Mouse (Mus musculus) forelimb bud, embryonic 11.5 days (tissue): ENCODE data around the gene Itsn1.

Experiments
- DNase-seq: peaks from one replicate; pipeline ENCODE4 v3.0.0-alpha.2; 2012; ENCODE audit warnings: low read depth, low spot score

Gene Itsn1

DNA sequence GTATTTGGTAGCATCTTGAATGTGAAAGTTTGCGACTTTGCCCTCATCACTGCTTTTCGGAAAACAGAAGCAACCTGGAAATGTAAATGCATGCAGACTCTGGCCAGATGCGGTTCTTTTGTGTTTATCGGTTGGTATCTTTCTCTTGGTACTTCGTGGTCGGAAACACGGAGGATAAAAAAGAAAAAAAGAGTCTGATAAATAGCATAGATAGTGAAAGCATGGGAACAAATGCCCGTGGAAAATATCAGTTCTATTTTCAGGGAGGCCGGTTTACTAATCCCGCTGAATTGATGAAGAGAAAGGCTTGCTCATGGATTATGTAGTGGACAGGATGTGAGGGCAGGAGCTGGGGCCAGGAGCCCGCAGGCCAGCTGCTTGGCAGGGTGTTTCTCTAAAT, 1.4 kb downstream of the Itsn1 start:
- DNase-seq: no peak

GRCm38 (mm10) chr16:91732816-91733215, 3.7 kb downstream of the Itsn1 start:
- no peak for DNase-seq

GRCm38 (mm10) chr16:91734771-91735170, 5.7 kb downstream of the Itsn1 start:
- no peak for DNase-seq

GRCm38 (mm10) chr16:91736046-91736816, 7.2 kb downstream of the Itsn1 start:
- DNase-seq: no peak

DNA sequence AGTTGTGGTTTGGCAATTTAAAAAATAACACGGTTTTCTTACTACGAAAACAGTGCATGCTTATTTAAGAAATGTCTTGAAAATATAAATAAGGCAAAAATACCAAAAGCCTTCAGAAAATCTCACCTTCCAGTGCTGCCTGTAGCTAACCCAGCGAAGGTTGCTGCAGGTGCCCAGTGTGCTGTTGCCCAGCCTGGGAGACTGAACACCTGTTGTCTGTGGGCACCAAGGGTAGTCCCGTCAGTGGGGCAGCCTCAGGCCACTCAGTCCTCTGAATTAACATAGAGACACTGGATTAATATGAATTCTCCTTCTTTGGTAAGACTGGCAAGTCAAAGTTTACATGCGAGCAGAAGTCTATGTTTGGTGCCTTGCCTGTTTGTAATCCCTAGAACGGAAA, 9.4 kb downstream of the Itsn1 start:
- no peak for DNase-seq

- no peak for DNase-seq
Measured at GRCm38 (mm10) chr16:91740184-91740917, 11.3 kb downstream of the Itsn1 start.

- DNase-seq: no peak
Measured at GRCm38 (mm10) chr16:91740918-91741255, 11.8 kb downstream of the Itsn1 start.

DNA sequence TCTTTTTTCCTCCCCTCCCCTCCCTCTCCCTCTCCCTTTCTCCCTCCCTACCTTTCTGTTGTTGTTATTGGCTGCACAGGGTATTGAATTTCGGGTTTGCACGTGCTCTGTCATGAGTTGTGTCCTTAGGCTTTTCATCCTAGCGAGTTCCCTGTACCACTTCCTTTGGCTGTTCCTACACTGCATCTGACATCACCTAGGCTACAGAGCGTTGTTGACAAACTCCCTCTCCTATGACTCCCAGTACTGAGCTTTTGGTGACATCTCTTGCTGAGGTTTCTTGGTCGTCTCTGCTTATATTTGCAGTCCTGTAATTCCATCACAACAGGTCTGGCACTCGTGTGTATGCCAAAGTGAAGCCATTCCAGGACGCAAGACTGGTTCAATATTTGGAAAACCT, 14.0 kb downstream of the Itsn1 start:
- DNase-seq: no peak

- DNase-seq: peak; percentile 91
Measured at GRCm38 (mm10) chr16:91746101-91746950, 17.2 kb downstream of the Itsn1 start.

DNA sequence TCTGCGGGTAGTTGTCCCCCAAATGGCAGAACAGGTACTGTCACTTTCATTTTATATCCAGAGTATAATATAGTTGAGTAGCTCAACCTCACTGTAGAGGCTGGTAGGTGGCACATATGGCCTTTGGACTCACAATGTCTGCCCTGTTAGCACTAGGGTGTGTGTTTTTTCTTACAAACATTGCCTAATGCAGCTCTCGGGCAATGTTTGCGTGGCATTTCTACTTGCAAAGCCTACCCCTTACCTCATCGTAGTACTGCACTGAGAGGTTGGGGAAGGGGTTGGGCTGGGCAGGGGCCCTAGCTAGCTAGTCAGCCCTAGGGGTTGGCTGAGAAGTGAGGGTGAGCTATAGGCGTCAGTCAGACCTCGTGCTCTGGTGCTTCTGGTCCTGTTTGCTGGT, 18.5 kb downstream of the Itsn1 start:
- no peak for DNase-seq

DNA sequence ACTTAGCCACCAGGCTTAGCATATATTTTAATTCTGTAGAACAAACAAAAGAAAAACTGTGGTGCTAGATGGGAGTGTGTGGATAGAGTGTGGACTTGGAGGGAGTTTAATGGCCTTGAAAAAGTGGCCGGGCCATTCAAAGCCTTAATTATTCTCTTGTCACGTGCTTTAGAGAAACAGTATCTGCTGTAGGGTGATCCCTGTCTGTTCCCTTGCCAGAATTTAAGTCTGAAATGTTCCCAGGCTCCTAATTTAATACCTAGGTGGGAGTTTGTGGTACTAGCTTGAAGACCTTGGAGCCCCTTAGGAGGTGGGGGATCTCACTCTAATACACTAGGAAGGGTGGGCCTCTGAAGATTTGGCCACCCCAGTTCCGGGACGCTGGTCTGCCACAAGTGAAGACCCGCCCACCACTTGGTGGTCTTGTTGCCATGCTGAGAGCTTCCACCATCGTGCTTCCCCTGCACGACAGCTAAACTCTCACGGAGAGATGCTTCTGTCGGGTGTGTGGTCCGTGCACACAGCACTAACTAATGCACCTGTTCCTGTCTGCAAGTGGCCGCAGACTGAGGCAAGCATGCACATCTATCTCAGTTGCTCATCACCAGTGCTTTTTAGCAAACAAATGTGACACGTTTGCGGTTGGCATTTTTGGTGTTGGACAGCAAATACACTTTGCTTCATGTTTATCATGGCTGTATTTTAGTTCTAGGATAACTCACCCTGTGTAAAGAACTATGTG, 22.7 kb downstream of the Itsn1 start:
- DNase-seq: no peak

- no peak for DNase-seq
Measured at GRCm38 (mm10) chr16:91753611-91754010, 24.5 kb downstream of the Itsn1 start.

DNA sequence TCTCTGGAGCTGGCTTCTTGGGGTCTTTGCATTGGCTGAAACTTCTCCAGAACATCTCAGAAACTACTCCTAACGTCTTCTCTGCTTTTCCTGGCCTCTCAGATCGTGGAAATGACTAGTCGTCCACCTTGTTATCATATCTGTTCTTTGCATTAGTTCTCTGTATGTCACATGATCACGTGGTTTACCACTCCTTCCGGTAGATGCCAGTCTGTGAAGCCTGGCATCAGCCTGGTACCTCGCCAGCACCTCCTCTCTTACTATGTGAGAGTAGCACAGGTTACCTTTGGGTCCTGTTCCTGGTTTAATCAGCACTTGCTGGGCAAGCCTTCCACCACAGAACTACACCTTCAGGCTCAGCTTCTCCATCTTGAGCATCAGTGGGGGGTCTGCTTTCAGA, 25.9 kb downstream of the Itsn1 start:
- no peak for DNase-seq

DNA sequence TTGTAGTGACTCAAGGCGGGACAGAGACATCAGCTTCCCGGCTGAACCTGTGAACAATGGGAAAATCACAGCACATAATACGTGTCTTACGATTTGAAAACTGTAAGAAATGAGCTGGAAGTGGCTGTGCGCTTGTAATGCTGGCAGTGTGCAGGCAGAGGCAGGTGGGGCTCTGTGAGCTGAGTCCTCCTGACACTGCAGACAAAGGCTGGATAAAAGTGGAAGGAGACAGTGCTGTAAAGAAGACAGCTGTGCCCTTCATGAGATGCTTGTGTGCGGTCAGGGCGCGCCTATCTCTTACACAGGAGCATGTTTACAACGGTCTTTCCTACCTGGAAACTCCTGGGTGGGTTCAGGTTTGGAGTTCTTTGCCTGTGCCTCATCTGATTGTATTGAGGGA, 32.1 kb downstream of the Itsn1 start:
- no peak for DNase-seq

- no peak for DNase-seq
Measured at GRCm38 (mm10) chr16:91761761-91762160, 32.7 kb downstream of the Itsn1 start.

DNA sequence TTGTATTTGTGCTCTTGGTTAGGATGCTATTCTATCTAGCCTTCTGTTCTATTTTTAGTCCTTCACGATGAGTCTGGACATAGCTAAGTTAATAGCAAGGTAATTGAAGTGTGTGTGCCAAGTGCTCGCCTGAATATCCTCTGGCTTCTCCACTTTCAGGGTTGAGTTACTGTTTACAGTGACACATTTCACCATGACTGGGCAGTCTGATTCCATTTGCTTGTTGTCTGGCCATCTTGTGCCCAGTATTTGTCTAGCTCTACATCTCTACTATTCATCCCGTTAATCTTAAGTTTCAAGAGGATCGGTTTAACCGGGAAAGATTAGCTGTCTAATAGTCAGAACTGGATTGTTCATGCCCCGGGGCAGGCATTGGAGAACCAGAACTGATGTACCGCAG, 33.4 kb downstream of the Itsn1 start:
- DNase-seq: no peak

DNA sequence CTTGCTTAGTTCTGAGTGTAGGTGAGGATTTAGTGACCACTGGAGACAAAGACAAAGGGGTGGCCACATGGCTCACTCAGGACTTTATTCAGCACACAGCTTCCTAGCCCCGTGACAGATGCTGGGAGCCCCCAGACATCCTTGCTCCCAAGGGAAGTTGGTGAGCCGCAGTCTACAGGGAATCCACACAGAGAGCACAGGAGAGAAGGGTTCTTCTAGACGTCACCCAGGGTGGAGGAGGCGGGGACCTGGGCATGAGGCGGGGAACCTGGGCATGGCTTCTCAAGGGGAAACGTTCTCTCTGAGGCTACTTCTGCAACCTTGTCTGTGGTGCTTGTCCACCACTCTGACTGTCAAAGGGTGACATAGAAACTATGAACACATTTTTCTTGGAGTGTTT, 34.9 kb downstream of the Itsn1 start:
- no peak for DNase-seq

- DNase-seq: no peak
Measured at GRCm38 (mm10) chr16:91764414-91764813, 35.3 kb downstream of the Itsn1 start.

DNA sequence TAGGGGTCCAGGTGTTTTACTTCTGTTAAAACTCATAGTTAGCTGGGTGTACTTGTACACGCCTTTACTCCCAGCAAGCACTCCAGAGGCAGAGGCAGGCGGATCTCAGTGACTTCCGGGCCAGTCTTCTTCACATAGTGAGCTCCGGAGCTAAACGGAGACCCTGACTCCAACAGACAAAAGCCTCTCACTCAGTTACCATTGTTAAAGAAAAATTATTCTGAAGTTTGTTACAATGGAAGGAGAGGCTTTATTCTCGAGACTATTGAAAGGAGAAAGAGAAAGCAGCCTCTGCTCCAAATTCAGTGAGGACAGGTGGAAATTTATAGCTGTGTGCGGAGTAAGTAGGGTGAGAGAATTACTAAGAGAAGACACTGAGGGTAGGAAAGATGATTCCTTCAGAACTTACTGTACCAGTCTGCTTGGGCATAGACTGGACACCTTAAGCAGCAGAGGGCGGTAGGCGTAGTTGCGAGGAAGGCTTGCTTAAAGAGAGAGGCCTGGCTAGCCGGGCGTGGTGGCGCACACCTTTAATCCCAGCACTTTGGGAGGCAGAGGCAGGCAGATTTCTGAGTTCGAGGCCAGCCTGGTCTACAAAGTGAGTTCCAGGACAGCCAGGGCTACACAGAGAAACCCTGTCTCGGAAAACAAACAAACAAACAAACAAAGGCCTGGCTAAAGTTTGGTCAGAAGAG, 36.2 kb downstream of the Itsn1 start:
- no peak for DNase-seq

GRCm38 (mm10) chr16:91765816-91766210, 36.7 kb downstream of the Itsn1 start:
- no peak for DNase-seq

DNA sequence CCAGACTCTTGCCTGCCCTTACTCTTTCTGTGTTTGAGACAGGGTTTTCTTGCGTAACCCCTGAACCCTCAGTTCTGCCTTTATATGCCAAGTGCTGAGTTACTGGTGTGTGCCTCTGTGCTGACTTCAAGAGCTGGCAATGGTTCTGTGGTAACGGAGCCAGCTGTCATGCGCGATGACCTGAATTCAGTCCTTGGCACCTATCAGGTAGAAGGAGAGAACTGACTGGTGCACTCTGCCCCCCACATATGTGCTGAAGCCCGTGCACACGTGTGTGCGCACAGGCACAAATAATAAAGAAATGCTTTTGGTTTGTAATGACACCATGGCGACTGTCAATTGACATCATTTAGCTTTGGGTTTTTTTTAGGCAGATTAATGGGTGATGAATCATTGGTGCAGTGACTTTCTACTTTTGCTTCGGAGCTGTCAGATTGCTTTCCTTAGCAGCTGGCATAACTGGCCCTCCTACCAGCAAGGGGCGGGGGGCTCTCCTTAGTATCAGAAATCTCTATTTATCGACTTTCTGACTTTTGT, 38.2 kb downstream of the Itsn1 start:
- no peak for DNase-seq
